In genomic region chr14:77536592-77536991, GRCm38 (mm10) we compare ENCODE assay signal across 15 mouse cellular contexts.
"Had no signal": no experiment of that assay in that cellular context is flagged by ENCODE, and none has a peak within 500 bp of the region (broad histone marks: within the 10 kb centered on the region; RNA-seq: fewer than 3 reads in every experiment).

No protein-coding gene starts in this region.

- H3K9ac ChIP-seq: kidney, embryonic 15.5 days; liver, embryonic 13.5 days; midbrain, embryonic 13.5 days had no signal

- H3K27ac ChIP-seq: kidney, embryonic 15.5 days; liver, embryonic 13.5 days; midbrain, embryonic 13.5 days; stomach, postnatal 0 days had no signal

- H3K27me3 ChIP-seq: kidney, embryonic 15.5 days; liver, embryonic 13.5 days; midbrain, embryonic 13.5 days had no signal

- H3K9me3 ChIP-seq: kidney, embryonic 15.5 days; liver, embryonic 13.5 days; midbrain, embryonic 13.5 days had no signal

- H3K4me3 ChIP-seq: kidney, embryonic 15.5 days; liver, embryonic 13.5 days; midbrain, embryonic 13.5 days had no signal

- ATAC-seq: midbrain, embryonic 13.5 days had no signal

- DNase-seq: kidney, adult 2 months; kidney, postnatal 10 days; kidney, postnatal 36 days; layer of hippocampus, postnatal 36 days; liver, embryonic 13.5 days; lung, adult 2 months; lung, postnatal 14 days; lung, postnatal 4 days; right cerebral cortex, adult 18-20 months; right cerebral cortex, postnatal 14 days; right cerebral cortex, postnatal 4 days; thymus, postnatal 25 days had no signal

- H3K36me3 ChIP-seq: kidney, embryonic 15.5 days; liver, embryonic 13.5 days; midbrain, embryonic 13.5 days had no signal

- H3K4me1 ChIP-seq: kidney, embryonic 15.5 days; liver, embryonic 13.5 days; midbrain, embryonic 13.5 days had no signal

- H3K4me2 ChIP-seq: kidney, embryonic 15.5 days; liver, embryonic 13.5 days; midbrain, embryonic 13.5 days had no signal
